Mouse (Mus musculus): Measurements from ENCODE around the gene Rnf220.

DNA sequence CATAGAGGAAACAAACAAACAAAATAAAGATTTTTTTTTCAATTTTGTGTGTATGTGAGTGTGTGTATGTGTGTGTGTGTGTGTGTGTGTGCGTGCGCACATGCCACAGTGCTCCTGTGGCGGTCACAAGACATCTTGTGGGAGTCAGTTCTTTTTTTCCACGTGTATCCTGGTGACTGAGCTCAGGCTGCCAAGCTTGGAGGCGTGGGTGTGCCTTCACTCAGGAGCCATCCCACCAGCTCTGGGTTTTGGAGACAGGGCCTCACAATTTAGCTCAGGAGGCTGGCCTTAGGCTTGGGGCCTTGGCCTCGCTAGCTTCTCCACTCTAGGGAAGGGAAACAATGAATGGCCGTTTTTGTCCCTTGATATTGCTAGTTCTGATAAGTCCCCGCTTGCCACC lies 272.7 kb downstream of the Rnf220 start:
- TF ChIP-seq POLR2A (IDR thresholded peaks at IDR 0.05; ENCODE audit: low read depth, low read length) = no peak
- no peak for TF ChIP-seq CTCF (IDR thresholded peaks at IDR 0.05; ENCODE audit: extremely low read depth, insufficient read depth, insufficient read length, insufficient replicate concordance)
